Mouse (Mus musculus) forebrain, embryonic 10.5 days (tissue): Measurements from ENCODE around the gene Bicc1. TPM values are rescaled to one million over a fixed set of nuclear protein-coding genes. Genes with fewer than 3 reads are reported as not detected.

Experiments
- DNase-seq: peaks from one replicate; pipeline ENCODE4 v3.0.0-alpha.2; 2017; ENCODE audit warnings: low spot score; ENCODE audit errors: extremely low spot score
- H3K27ac ChIP-seq: fragments of 300-500 bp; sonication (generic); 2 replicates; pipeline ENCODE4 v1.5.1; 2016; ENCODE audit warnings: mild to moderate bottlenecking
- H3K27me3 ChIP-seq: fragments of 300-500 bp; sonication (generic); 2 replicates; pipeline ENCODE4 v1.6.1; 2016; ENCODE audit warnings: mild to moderate bottlenecking; ENCODE audit not compliant: poor library complexity, severe bottlenecking
- H3K36me3 ChIP-seq: fragments of 300-500 bp; sonication (generic); replicated peaks from 2 replicates; pipeline ENCODE4 v1.6.1; 2016; ENCODE audit warnings: mild to moderate bottlenecking, moderate library complexity
- H3K4me1 ChIP-seq: fragments of 300-500 bp; sonication (generic); 2 replicates; pipeline ENCODE4 v1.6.1; 2016
- H3K4me3 ChIP-seq: fragments of 300-500 bp; sonication (generic); 2 replicates; pipeline ENCODE4 v1.5.1; 2016; ENCODE audit warnings: mild to moderate bottlenecking, moderate library complexity
- H3K9me3 ChIP-seq: fragments of 300-500 bp; sonication (generic); 2 replicates; pipeline ENCODE4 v1.6.1; 2016; ENCODE audit warnings: mild to moderate bottlenecking, moderate library complexity
- WGBS: fragments of 180-500 bp; shearing (Covaris S2); methylation state at CpG from one replicate; pipeline ENCODE4 v1.1.7; 2016; 5-methylcytosine and 5-hydroxymethylcytosine counted together
- polyA plus RNA-seq: library from polyadenylated mRNA; unstranded; fragments of >200 nt; fragmentation: Nextera tagmentation; extraction: Ambion mirVana; gene quantifications from 2 replicates; pipeline ENCODE4 v1.2.1, GENCODE M21; 2016

Bicc1 gene
- polyA plus RNA-seq, result 2.7 and 3.1 TPM in 2 replicates

DNA sequence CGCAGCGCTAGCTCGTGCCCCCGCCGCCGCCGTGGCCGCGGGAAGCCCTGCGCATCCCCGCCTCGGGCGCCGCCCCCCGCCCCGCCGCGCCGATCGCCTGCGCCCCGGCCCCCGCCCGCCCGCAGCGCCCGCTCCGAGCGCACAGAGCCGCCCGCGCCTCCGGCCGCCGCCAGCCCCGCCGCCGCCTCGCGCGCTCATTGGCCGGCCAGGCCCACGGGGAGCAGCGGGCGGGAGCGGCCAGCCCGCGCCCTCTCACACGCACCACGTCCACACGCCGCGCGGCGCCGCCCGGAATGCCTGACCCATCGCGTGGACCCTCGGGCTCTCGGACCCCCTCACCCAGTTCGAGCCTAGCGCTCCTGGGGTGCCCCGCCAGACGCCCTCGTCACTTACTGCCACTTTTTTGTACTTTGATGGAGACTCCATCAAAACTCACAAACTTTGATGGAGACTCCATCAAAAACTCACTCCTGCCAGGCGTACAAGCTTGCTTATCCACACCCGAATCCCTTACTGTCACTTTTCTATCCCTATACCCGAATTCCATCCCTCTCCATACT is at the start of gene Bicc1:
Gene Bicc1 (minus strand): TSS at position 25 of the 560 bp plus-strand sequence.
- H3K27me3 ChIP-seq, result peaks cover 48% of the 10 kb centered on the region
- peak within 1 kb of the TSS; percentile 84 for H3K27ac ChIP-seq
- DNase-seq, result peak; percentile 45
- H3K9me3 ChIP-seq, result 0 out of 2 replicates have a peak, but pooled peaks cover 4% of the 10 kb centered on the region
- H3K36me3 ChIP-seq, result no peaks in the 10 kb centered on the region
- 5% methylated on average over 62 of the region's 69 CpGs for WGBS
- peak within 1 kb of the TSS; percentile 75 for H3K4me3 ChIP-seq
- H3K4me1 ChIP-seq, result peaks cover 16% of the 10 kb centered on the region

DNA sequence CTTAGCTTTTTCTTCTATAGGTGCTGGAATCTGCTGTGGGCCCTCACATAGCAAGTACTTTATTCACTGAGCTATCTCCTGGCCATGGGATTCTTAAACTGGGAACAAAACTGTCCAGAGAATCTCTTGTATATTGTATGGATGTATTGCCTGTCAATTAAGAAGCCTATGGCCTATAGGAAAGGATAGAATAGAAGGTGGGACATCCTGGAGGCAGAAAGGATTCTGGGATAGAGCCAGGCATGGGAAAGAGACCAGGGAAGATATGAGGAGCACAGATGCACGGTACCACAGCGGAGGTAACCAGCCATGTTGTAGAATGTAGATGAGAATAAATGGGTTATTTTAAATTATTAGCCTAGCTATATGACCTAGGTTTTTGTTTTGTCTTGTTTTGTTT is 42.0 kb upstream of the Bicc1 start:
- H3K4me1 ChIP-seq, result no peaks in the 10 kb centered on the region
- H3K4me3 ChIP-seq, result no peak overlapping the region
- no peak overlapping the region for H3K27ac ChIP-seq
- H3K9me3 ChIP-seq, result no peaks in the 10 kb centered on the region
- H3K27me3 ChIP-seq, result no peaks in the 10 kb centered on the region
- DNase-seq, result no peak
- WGBS, result 92% methylated on average over 2 of the region's 2 CpGs
- H3K36me3 ChIP-seq, result no peaks in the 10 kb centered on the region

DNA sequence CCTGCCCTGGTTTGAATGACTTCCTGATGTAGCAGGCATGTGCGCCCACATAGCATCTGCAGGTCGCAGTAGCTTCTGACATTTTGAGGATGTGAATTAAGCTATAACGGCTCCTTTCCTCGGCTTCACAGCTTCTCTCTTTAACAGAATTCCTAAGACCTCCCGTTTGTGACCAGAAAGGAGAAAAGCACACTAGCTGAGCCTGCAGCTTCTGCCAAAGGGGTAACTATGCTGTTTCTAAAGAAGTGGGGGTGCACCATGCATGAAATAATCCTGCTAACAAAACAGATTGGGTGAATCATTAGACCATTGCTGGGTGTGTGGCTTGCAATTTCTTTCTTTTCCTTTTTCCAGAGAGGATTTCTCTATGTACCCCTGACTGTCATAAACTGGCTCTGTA is 41.5 kb upstream of the Bicc1 start:
- H3K9me3 ChIP-seq, result no peaks in the 10 kb centered on the region
- H3K4me1 ChIP-seq, result no peaks in the 10 kb centered on the region
- no peak overlapping the region for H3K27ac ChIP-seq
- no peak overlapping the region for H3K4me3 ChIP-seq
- no peak for DNase-seq
- 77% methylated on average over 5 of the region's 5 CpGs for WGBS
- no peaks in the 10 kb centered on the region for H3K27me3 ChIP-seq
- H3K36me3 ChIP-seq, result no peaks in the 10 kb centered on the region

DNA sequence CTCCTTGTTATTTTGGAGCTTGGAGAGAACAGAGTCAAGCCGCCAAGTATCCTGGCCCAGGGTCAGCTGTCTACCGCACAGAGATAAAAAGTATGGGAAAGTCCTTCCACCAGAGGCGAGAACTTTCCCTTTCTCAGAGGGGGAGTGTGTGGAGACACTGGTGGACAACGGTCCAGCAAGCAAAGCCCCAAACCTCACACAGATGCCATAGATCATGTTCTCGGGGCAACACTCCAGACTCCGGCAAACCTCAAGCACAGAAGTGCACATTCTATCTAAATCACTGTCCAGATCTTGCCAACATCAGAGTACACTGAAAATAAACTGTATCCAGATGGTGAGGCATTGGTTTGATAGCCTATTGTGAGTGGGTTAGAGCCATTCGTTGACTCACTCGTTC is 39.2 kb upstream of the Bicc1 start:
- H3K27me3 ChIP-seq, result no peaks in the 10 kb centered on the region
- H3K9me3 ChIP-seq, result no peaks in the 10 kb centered on the region
- H3K27ac ChIP-seq, result no peak overlapping the region
- no peaks in the 10 kb centered on the region for H3K4me1 ChIP-seq
- no peaks in the 10 kb centered on the region for H3K36me3 ChIP-seq
- 95% methylated on average over 8 of the region's 8 CpGs for WGBS
- no peak overlapping the region for H3K4me3 ChIP-seq
- DNase-seq, result no peak

DNA sequence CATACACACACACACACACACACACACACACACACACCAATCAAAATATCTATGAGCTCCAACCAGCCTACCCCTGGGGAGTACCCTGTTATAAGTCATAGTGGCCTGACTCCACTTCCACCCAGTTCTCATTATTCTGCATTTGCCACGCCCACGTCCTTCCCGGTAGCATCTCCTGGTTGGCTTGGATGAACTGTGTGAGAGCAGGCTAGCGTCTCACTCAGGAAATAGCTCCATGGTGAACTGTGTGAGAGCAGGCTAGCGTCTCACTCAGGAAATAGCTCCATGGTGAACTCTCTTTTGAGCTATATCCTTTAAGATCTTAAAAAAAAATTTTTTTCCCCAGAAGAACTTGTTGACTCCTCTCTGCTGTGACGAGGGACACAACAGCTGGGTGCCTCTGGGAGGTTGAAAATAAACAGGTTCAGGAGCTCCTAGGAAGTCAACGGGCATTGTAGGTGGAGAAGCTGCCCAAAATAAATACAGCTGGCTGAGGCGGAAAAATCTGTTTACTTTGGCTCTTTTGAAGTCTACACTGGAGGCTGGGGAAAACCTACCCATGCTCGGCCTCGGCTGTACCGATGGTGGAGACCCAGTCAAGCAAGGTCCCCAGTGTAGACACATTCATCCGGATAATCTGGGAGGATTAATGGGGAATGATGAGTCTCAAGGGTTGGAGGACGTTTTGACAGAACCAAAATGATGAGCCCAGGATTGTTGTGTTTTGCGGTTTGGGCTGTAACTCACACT is 37.7 kb upstream of the Bicc1 start:
- Histone ChIP-seq H3K27me3 (no peaks in the 10 kb centered on the region), H3K4me1 (no peaks in the 10 kb centered on the region), H3K27ac (no peak overlapping the region), H3K9me3 (no peaks in the 10 kb centered on the region), H3K36me3 (no peaks in the 10 kb centered on the region), H3K4me3 (no peak overlapping the region)
- 87% methylated on average over 14 of the region's 14 CpGs for WGBS
- no peak for DNase-seq

DNA sequence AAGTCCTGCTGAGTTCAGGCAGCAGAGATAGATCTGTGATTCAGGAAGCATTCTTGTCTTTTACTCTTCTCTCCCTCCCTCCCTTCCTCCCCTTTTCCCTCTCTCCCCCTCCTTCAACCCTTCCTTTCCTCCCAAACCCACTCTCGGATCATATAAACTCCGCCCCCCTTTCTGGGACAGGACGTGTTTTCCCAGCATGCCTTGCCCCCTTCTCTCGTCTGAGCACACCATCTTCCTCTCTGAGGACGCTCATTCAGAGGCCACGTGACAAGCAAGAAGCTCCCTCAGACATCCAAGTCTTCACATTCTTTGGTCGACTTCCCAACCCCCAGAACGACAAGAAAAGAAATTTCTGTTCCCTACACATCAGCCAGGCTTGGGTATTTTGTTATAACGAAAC is 36.0 kb upstream of the Bicc1 start:
- H3K27me3 ChIP-seq, result no peaks in the 10 kb centered on the region
- DNase-seq, result no peak
- no peak overlapping the region for H3K27ac ChIP-seq
- H3K36me3 ChIP-seq, result no peaks in the 10 kb centered on the region
- no peak overlapping the region for H3K4me3 ChIP-seq
- 58% methylated on average over 9 of the region's 9 CpGs for WGBS
- H3K4me1 ChIP-seq, result no peaks in the 10 kb centered on the region
- H3K9me3 ChIP-seq, result no peaks in the 10 kb centered on the region

DNA sequence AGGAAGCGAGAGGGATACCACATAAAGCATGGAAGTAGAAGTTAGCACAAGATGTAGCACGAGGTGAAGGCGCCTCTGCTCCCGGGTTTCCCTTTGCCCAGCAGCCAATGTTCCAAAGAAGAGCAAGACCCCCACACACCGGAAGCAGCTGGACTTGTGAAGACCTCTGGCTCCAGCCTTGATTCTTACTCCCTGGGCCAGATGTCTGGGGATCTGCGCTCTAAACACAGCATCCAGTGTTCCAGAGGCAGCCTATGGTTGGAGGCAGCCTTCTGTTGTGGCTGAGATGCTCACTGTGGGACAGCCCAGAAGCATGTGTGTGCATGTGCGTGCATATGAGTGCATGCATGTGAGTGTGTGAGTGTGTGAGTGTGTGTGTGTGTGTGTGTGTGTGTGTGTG is 35.2 kb upstream of the Bicc1 start:
- DNase-seq, result no peak

DNA sequence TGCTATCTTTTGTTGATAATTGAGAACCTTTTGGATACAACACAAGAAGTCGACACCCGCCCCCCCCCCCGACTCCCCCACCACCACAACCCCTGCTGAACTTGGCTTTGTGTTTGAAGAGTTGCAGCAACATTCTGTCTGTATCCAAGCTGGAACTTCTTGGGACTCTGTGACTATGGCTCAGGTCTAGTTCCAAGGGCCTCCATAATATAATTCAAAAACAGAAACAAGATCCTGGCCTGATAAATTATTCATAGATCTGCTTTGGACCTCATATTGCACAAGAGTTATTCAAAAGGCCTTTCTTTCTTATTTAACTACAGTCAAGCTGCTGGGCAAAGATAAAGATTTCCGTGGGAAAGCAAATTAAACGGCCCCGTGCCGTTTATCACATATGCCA is 33.8 kb upstream of the Bicc1 start:
- H3K4me3 ChIP-seq, result no peak overlapping the region
- H3K9me3 ChIP-seq, result no peaks in the 10 kb centered on the region
- H3K27ac ChIP-seq, result no peak overlapping the region
- no peaks in the 10 kb centered on the region for H3K27me3 ChIP-seq
- H3K36me3 ChIP-seq, result no peaks in the 10 kb centered on the region
- no peak for DNase-seq
- H3K4me1 ChIP-seq, result no peaks in the 10 kb centered on the region
- 87% methylated on average over 7 of the region's 7 CpGs for WGBS

More for the DNA sequence above, 35.2 kb upstream of the Bicc1 start:
- Histone ChIP-seq H3K4me1 (no peaks in the 10 kb centered on the region), H3K9me3 (no peaks in the 10 kb centered on the region), H3K27me3 (no peaks in the 10 kb centered on the region), H3K4me3 (no peak overlapping the region), H3K27ac (no peak overlapping the region), H3K36me3 (no peaks in the 10 kb centered on the region)
- 86% methylated on average over 7 of the region's 7 CpGs for WGBS

DNA sequence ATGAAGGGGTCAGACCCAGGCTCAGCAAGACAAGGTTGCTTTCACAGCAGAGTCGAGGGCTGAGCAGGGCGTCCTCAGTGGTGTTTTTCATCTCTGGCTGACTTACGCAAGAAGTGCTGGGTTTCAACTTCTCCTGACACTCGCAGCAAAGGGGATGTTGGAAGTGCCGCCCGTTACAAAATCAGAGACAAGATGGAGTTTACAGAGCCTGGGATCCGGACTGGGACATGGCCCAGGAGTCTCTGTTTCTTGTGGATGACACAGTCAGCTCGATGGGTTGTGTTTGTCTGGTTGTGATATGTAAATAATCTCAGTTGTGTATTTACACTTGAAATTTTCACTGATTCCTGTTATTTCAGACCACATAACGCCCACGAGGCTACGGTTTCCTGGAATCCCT is 33.4 kb upstream of the Bicc1 start:
- no peak for DNase-seq
- Histone ChIP-seq H3K4me3 (no peak overlapping the region), H3K4me1 (no peaks in the 10 kb centered on the region), H3K36me3 (no peaks in the 10 kb centered on the region), H3K27ac (no peak overlapping the region), H3K27me3 (no peaks in the 10 kb centered on the region), H3K9me3 (no peaks in the 10 kb centered on the region)
- WGBS, result 87% methylated on average over 11 of the region's 11 CpGs

DNA sequence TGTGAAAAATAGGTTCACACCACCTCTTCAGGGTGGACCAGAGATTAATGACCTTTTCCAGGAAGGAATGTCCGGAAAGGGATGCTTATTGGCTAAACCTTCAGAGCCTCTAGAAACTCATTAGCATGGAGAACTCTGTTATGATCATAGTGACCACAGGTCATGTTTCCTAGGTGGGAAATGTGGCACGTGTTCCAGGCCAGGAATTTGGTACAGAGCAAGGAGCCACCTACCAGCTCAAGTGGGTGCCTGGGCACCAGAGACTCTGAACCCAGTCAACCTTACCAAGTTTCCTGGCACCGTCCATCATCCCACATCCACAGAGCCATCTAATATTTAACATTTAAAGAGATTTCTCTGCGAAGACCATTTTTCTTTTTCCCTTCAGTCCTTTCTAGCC is 29.2 kb upstream of the Bicc1 start:
- WGBS, result 92% methylated on average over 4 of the region's 4 CpGs

DNA sequence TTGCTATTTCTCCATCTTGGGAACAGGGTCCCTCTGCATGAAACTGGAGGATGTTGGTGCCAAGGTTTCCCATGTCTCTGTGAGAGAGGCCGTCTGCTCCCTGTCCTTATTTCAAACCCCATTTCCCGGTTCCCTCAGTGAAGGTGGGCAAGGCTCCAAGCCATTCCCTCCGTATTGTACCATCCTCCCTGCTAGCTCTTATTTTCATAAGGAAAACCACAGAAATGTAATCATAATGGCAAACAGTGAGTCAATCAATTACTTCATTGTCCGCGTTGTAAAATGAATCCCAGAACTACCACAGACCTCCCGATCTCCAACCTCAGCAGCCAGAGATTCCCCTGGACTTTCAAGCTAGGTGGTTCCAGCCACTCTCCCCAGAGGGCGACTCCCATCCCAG is 25.6 kb upstream of the Bicc1 start:
- Histone ChIP-seq H3K4me1 (no peaks in the 10 kb centered on the region), H3K36me3 (no peaks in the 10 kb centered on the region), H3K27ac (no peak overlapping the region), H3K27me3 (no peaks in the 10 kb centered on the region), H3K4me3 (no peak overlapping the region), H3K9me3 (no peaks in the 10 kb centered on the region)
- DNase-seq, result no peak
- 88% methylated on average over 7 of the region's 7 CpGs for WGBS

More for the DNA sequence above, 29.2 kb upstream of the Bicc1 start:
- Histone ChIP-seq H3K9me3 (no peaks in the 10 kb centered on the region), H3K27me3 (no peaks in the 10 kb centered on the region), H3K27ac (no peak overlapping the region), H3K36me3 (no peaks in the 10 kb centered on the region), H3K4me3 (no peak overlapping the region), H3K4me1 (no peaks in the 10 kb centered on the region)
- DNase-seq, result no peak

DNA sequence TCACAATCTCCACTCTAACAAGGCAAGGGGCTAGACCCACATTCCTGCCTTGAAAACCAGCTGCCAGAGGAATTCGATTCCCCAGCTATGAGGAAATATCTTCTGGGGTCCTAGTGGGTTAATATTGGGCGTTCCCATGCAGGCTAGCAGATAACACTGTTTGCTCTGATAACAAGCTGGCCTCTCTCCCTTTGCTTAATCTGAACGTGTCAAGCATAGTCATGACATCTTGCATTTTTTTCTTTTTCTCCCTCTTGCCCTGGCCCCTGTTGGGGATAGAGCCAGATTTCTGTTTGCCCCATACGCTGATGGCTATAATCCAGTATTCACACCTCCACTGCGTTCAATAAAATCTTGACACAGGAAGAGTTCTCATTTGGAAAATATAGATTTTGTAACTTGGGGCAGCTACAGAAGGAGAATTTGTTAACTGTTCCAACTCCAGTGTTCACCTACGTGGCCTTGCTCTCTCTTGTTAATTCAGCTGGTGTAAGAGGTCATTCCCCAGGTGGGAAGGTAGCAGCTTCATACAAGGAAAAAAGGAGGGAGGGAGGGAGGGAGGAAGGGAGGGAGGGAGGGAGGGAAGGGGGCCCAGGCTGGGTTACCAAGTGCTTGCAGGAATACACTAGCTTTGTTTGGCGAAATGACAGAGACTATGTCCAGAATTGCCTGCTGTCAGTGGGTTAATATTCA is 24.0 kb upstream of the Bicc1 start:
- 72% methylated on average over 7 of the region's 7 CpGs for WGBS

DNA sequence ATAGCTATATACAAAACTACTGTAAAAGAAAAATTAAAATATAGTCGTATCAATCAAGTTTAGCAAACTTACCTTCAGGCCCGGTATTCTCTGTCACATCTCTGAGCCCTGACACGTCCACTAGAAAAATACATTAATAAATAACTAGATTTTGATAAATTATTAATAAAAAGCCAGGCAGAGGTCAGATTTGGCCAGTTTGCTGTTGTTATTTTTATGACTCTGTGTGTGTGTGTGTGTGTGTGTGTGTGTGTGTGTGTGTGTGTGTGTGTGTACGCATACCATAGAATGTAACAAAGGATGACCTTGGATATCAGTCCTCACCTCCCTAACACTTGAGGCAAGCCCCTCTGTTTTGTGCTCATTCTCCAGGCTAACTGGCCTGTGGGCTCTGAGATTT is 22.4 kb upstream of the Bicc1 start:
- Histone ChIP-seq H3K9me3 (no peaks in the 10 kb centered on the region), H3K27ac (no peak overlapping the region), H3K4me3 (no peak overlapping the region), H3K36me3 (no peaks in the 10 kb centered on the region), H3K27me3 (no peaks in the 10 kb centered on the region), H3K4me1 (no peaks in the 10 kb centered on the region)
- WGBS, result 92% methylated on average over 4 of the region's 4 CpGs
- DNase-seq, result no peak

More for the DNA sequence above, 24.0 kb upstream of the Bicc1 start:
- no peaks in the 10 kb centered on the region for H3K4me1 ChIP-seq
- no peaks in the 10 kb centered on the region for H3K27me3 ChIP-seq
- no peak overlapping the region for H3K4me3 ChIP-seq
- H3K9me3 ChIP-seq, result no peaks in the 10 kb centered on the region
- no peaks in the 10 kb centered on the region for H3K36me3 ChIP-seq
- no peak overlapping the region for H3K27ac ChIP-seq
- no peak for DNase-seq
